Mouse (Mus musculus) liver, postnatal 0 days (tissue): ENCODE measurements around the gene Mrpl45. TPM values are rescaled to one million over a fixed set of nuclear protein-coding genes. Genes with fewer than 3 reads are reported as not detected.

ENCODE experiments used
- ATAC-seq: fragments of 200-750 bp; cut with Nextera tagmentation; 2 replicates; pipeline ENCODE4 v1.8.0; 2017; ENCODE audit warnings: mild to moderate bottlenecking, moderate library complexity
- DNase-seq: peaks from one replicate; pipeline ENCODE4 v3.0.0-alpha.2; 2016
- H3K27ac ChIP-seq: fragments of 300-500 bp; sonication (generic); 2 replicates; pipeline ENCODE4 v1.5.1; 2014; ENCODE audit warnings: antibody characterized with exemption, moderate library complexity, mild to moderate bottlenecking, low read depth
- H3K27me3 ChIP-seq: fragments of 300-500 bp; sonication (generic); 2 replicates; pipeline ENCODE4 v1.6.1; 2014; ENCODE audit warnings: low read length, control low read depth, mixed read lengths; ENCODE audit not compliant: insufficient read depth
- H3K36me3 ChIP-seq: fragments of 300-500 bp; sonication (generic); replicated peaks from 2 replicates; pipeline ENCODE4 v1.6.1; 2014; ENCODE audit warnings: mild to moderate bottlenecking, control low read depth, low read length, moderate library complexity, mixed read lengths; ENCODE audit not compliant: insufficient read depth
- H3K4me1 ChIP-seq: fragments of 300-500 bp; sonication (generic); 2 replicates; pipeline ENCODE4 v1.6.1; 2014; ENCODE audit warnings: antibody characterized with exemption, mild to moderate bottlenecking, control low read depth; ENCODE audit not compliant: insufficient read depth
- H3K4me2 ChIP-seq: fragments of 300-500 bp; sonication (generic); 2 replicates; pipeline ENCODE4 v1.6.1; 2014; ENCODE audit warnings: low read depth, mild to moderate bottlenecking, low read length, moderate library complexity, mixed read lengths
- H3K4me3 ChIP-seq: fragments of 300-500 bp; sonication (generic); 2 replicates; pipeline ENCODE4 v1.5.1; 2014; ENCODE audit warnings: low read depth, low read length
- H3K9ac ChIP-seq: fragments of 300-500 bp; sonication (generic); replicated peaks from 2 replicates; pipeline ENCODE4 v1.6.1; 2014; ENCODE audit warnings: mild to moderate bottlenecking, moderate library complexity
- H3K9me3 ChIP-seq: fragments of 300-500 bp; sonication (generic); 2 replicates; pipeline ENCODE4 v1.6.1; 2016; ENCODE audit warnings: mild to moderate bottlenecking, control low read depth, low read length, mixed read lengths
- CTCF ChIP-seq: sonication (generic); IDR thresholded peaks from 2 replicates; pipeline ENCODE4 v1.5.1; 2016; ENCODE audit warnings: antibody characterized with exemption, low read depth
- EP300 ChIP-seq: IDR thresholded peaks from 2 replicates; pipeline ENCODE4 v1.6.1; 2016; ENCODE audit warnings: antibody characterized with exemption, low read depth, mild to moderate bottlenecking
- WGBS: fragments of 180-500 bp; shearing (Covaris S2); extraction: QIAGEN DNeasy Blood & Tissue Kit; methylation state at CpG from one replicate; pipeline ENCODE4 v1.1.7; 2014; ENCODE audit not compliant: insufficient replicate concordance; 5-methylcytosine and 5-hydroxymethylcytosine counted together
- polyA plus RNA-seq: library from polyadenylated mRNA; unstranded; fragments of >200 nt; fragmentation: Nextera tagmentation; extraction: Ambion mirVana; gene quantifications from 2 replicates; pipeline ENCODE4 v1.2.1, GENCODE M21; 2015

Gene Mrpl45
- polyA plus RNA-seq, 1 experiment from 2014 or later = 19.8 TPM

GRCm38 (mm10) chr11:97362649-97362942, 47.1 kb downstream of the Mrpl45 start:
- H3K4me3 ChIP-seq = peak overlapping the region; percentile 90
- ATAC-seq (0 out of 2 replicates have a peak, but pooled peaks have one; percentile 14), DNase-seq (no peak)
- peaks cover 30% of the 10 kb centered on the region for H3K4me1 ChIP-seq
- H3K9me3 ChIP-seq = no peaks in the 10 kb centered on the region
- no peaks in the 10 kb centered on the region; the same call in 1 of the 2 replicates for H3K36me3 ChIP-seq
- peak overlapping the region; percentile 95 for H3K27ac ChIP-seq
- under 1% methylated on average over 27 of the region's 39 CpGs for WGBS
- no peaks in the 10 kb centered on the region for H3K27me3 ChIP-seq
- no peak for TF ChIP-seq EP300
- no peak for TF ChIP-seq CTCF
- H3K9ac ChIP-seq = peak overlapping the region; percentile 94
- peak overlapping the region; percentile 95 for H3K4me2 ChIP-seq

- 0% methylated on average over 42 of the region's 49 CpGs for WGBS
- DNase-seq (peak; percentile 64), ATAC-seq (peak; percentile 10; the same call in 1 of the 2 replicates)
- Histone ChIP-seq H3K36me3 (no peaks in the 10 kb centered on the region; the same call in 1 of the 2 replicates), H3K27ac (peak overlapping the region; percentile 95), H3K27me3 (no peaks in the 10 kb centered on the region), H3K9ac (peak overlapping the region; percentile 94), H3K9me3 (no peaks in the 10 kb centered on the region), H3K4me2 (peak overlapping the region; percentile 95), H3K4me1 (peaks cover 30% of the 10 kb centered on the region), H3K4me3 (peak overlapping the region; percentile 90)
- TF ChIP-seq EP300 = no peak
- TF ChIP-seq CTCF = no peak
Measured at GRCm38 (mm10) chr11:97362943-97363643, 47.6 kb downstream of the Mrpl45 start.

- WGBS = 3% methylated on average over 7 of the region's 7 CpGs
- peaks cover 30% of the 10 kb centered on the region for H3K4me1 ChIP-seq
- H3K4me3 ChIP-seq = peak overlapping the region; percentile 90
- DNase-seq (peak; percentile 25), ATAC-seq (no peak)
- TF ChIP-seq CTCF (no peak), EP300 (no peak)
- no peaks in the 10 kb centered on the region for H3K9me3 ChIP-seq
- peak overlapping the region; percentile 95 for H3K27ac ChIP-seq
- no peaks in the 10 kb centered on the region for H3K27me3 ChIP-seq
- H3K9ac ChIP-seq = peak overlapping the region; percentile 94
- H3K36me3 ChIP-seq = no peaks in the 10 kb centered on the region; the same call in 1 of the 2 replicates
- H3K4me2 ChIP-seq = peak overlapping the region; percentile 95
Measured at GRCm38 (mm10) chr11:97363644-97363995, 48.1 kb downstream of the Mrpl45 start.

GRCm38 (mm10) chr11:97365556-97365955, 50.0 kb downstream of the Mrpl45 start:
- Histone ChIP-seq H3K27ac (no peak overlapping the region), H3K4me2 (no peak overlapping the region), H3K36me3 (no peaks in the 10 kb centered on the region; the same call in 1 of the 2 replicates), H3K27me3 (no peaks in the 10 kb centered on the region), H3K9me3 (no peaks in the 10 kb centered on the region), H3K4me3 (no peak overlapping the region), H3K9ac (peak overlapping the region; percentile 34; the same call in 1 of the 2 replicates), H3K4me1 (peaks cover 30% of the 10 kb centered on the region)
- ATAC-seq = no peak
- DNase-seq = no peak
- no peak for TF ChIP-seq EP300
- TF ChIP-seq CTCF = no peak
- WGBS = 52% methylated on average over 1 of the region's 1 CpGs

GRCm38 (mm10) chr11:97368501-97368900, 53.0 kb downstream of the Mrpl45 start:
- TF ChIP-seq CTCF (no peak), EP300 (no peak)
- Histone ChIP-seq H3K4me3 (no peak overlapping the region), H3K9me3 (no peaks in the 10 kb centered on the region), H3K27ac (no peak overlapping the region), H3K4me1 (peaks cover 22% of the 10 kb centered on the region), H3K27me3 (no peaks in the 10 kb centered on the region), H3K9ac (no peak overlapping the region), H3K36me3 (no peaks in the 10 kb centered on the region; the same call in 1 of the 2 replicates), H3K4me2 (no peak overlapping the region)
- ATAC-seq = no peak
- DNase-seq = no peak
- 87% methylated on average over 5 of the region's 5 CpGs for WGBS

GRCm38 (mm10) chr11:97370329-97371091, 55.0 kb downstream of the Mrpl45 start:
- DNase-seq (no peak), ATAC-seq (no peak)
- H3K9ac ChIP-seq = no peak overlapping the region
- WGBS = 82% methylated on average over 7 of the region's 7 CpGs
- H3K27me3 ChIP-seq = no peaks in the 10 kb centered on the region
- no peaks in the 10 kb centered on the region for H3K9me3 ChIP-seq
- TF ChIP-seq EP300 = no peak
- no peak for TF ChIP-seq CTCF
- H3K27ac ChIP-seq = no peak overlapping the region
- H3K4me2 ChIP-seq = no peak overlapping the region
- H3K4me1 ChIP-seq = peaks cover 2% of the 10 kb centered on the region
- H3K36me3 ChIP-seq = peaks cover 6% of the 10 kb centered on the region
- no peak overlapping the region for H3K4me3 ChIP-seq
